Mouse (Mus musculus): ENCODE measurements around the gene Gpr176.

Gene Gpr176

DNA sequence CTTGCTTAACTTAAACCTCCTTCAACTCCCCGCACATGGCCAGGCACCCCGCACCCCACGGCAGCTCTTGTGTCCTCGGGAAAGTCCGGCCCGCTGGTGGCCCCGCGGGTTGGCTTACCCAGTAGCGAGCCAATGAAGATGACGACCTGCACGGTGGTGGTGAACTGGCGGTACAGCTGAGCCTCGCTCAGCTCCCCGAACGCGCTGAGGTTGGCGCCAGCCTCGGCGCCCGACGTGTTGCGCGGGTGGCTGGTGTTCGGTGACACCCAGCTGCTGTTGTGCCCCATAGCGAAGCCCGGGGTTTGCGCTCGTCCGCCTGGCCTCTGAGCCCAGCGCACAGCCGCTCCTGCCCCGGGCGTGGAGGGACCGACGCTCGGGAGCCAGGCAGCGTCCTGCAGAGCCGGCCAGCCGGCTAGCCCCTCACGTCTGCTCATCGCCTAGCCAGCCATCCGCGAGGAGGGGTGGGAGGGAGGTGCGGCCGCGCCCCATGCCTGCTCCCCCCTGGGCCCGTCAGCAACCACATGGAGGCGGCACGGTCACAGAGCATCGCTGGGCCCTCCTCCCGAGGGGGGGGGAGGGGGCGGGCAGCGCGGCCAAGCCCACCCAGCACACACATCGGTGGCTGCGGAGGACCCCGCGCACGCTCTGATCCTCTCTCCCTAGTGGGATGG, at the start of gene Gpr176:
TSS of gene Gpr176 (minus strand) at position 519 of the 671 bp plus-strand sequence.
- peak; percentile 59 for DNase-seq

DNA sequence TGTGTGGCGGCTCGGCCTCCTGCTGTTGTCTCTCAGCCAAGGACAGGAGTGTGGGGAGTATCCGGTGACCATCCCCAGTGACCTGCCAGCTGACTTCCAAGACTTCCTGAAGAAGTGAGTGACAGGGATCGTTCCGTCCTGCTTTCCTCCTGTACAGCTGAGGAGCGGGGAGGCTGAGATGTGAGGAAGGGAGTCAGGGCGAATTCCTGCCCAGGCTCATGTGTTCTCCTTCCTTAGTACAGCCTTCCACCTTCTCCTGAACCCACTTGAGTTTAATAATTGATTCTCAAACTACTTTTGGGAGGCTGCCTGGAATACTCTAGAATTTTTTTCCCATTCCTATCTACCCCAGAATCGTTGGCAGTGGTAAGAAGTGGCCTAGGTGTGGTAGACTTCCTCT, 49.2 kb upstream of the Gpr176 start:
- DNase-seq: no peak

DNA sequence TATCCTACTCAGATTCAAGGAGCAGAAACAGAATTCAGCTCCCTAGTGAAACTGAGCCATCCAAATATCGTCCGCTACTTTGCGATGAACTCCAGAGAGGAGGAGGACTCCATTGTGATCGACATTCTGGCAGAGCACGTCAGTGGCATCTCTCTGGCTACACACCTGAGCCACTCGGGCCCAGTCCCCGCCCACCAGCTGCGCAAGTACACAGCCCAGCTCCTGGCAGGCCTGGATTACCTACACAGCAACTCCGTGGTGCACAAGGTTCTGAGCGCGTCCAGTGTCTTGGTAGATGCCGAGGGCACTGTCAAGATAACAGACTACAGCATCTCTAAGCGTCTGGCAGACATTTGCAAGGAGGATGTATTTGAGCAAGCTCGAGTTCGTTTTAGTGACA, 48.7 kb upstream of the Gpr176 start:
- no peak for DNase-seq

DNA sequence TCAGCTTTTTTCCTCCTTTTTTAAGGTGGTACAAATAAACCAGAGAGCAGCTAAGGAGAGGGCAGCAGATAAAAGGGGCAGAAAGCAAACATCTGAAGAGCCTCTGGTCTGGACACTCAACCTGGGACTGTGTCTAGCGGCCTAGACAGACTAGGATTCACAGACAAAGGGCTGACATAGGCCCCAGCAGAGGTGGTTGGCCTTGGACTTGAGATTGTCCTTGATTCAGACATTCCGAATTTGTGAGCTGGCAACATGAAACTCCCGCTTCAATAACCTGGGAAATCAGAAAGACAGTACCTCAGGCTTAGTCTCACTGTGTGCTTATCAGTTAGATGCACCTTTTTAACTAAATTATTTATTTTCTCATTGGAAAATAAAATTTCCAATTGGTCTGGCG, 44.9 kb upstream of the Gpr176 start:
- DNase-seq: no peak

DNA sequence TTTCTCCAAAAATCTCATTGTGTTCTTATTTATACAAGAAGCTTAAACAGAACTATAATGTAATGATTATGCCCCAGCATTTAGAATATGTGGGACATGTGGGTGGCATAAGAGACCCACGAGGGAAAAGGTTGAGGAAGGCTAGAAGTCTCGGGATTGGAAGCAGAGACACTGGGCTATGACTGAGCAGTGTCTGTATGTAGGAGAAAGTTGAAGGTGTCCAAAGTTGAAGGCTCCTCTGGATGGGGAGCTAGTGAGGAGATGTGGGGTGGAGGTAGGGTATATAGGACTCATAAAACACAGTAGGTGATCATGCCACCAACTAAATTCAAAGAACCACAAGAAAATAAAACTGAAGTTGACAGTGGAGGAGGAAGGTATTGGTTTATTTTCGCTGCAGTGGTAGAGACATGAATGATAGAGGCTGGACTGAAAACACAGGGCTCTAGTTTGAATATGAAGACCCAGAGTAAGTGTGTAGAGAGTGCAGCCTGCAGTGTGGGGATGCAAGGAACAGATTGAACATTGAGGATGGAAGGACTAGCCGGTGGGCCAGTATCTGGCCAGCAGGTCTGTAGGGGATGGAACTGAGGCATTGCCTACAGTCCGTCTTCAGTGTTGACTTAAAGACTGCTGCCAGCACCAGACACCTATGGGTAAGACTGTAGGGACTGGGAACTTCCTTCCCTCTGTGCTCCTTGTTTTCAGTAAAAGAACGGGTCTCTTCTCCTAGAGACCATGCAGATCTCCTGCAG, 42.6 kb upstream of the Gpr176 start:
- DNase-seq: no peak

DNA sequence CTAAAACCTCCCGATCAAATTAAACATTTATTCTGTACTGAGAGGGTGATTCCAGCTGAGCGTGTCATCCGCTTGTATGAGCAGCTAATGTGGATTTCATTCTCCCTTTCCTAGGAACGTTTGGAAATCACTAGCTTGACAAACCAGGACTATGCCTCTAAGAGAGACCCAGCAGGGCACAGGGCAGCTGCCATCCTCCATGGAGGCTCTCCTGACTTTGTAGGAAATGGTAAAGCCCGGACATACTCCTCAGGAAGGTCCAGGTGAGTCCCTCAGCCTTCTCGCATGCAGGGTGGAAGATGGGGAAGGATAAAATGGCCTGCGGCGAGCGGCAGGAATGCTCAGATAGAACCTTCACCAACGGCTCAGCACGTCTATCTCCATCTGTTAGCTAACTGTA, 39.6 kb upstream of the Gpr176 start:
- no peak for DNase-seq

DNA sequence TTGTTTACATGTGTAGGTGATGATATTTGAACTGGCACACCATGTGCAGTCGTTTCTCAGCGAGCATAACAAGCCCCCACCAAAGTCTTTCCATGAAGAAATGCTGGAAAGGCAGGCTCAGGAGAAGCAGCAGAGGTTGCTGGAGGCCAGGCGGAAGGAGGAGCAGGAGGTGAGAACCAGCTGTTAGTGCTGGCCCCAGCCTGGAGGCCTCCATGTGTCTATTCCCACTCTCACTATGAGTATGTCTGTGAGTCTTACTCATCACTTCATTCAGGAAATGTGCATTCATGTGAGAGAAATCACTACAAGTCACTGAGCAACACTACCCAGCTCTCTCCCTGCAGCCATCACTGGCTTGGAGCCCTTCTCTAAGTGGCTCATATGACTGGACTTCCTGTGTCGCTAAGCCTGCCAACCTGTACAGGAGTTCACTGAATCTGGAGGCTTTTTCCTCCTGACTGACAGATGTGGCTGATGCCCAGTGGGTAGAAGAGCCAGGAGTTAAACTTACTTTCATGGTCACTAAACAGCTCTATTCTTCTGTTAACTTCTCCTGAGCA, 35.2 kb upstream of the Gpr176 start:
- no peak for DNase-seq

DNA sequence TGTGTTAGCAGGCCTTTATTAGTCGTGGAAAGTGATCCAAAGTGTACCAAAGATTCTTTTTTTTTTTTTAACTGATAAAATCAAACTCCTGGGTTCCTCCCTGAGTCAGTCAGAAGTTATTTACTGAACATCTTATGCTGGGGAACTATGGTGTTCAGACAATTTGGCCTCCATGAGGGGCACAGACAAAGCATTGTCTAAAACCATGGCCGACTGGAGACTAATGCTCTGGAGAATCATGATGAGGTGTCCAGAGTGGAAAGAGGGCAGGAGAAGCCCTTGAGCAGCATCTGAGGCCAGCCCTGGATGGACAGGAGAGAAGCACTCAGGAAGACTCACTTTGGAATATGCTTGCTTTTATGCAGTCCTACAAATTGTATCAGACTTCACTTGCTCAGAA, 33.6 kb upstream of the Gpr176 start:
- no peak for DNase-seq

DNA sequence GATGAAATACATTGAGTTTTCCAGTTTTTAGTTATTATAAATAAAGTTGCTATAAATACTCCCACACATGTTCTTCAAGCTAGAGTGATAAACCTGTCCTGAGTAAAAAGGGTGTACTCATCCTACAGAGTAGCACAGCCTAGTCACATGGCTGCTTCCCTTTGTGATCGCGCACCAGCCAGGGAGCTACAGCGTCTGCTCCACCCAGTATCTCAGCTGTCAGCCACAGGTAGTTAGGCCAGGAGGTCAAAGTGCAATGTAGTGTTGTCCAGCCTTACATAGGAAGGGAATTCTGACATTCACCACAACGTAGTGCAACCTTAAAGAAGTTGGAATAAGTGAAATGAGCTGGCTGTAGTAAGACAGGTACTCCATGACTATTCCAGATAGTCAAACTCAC, 32.3 kb upstream of the Gpr176 start:
- no peak for DNase-seq

DNA sequence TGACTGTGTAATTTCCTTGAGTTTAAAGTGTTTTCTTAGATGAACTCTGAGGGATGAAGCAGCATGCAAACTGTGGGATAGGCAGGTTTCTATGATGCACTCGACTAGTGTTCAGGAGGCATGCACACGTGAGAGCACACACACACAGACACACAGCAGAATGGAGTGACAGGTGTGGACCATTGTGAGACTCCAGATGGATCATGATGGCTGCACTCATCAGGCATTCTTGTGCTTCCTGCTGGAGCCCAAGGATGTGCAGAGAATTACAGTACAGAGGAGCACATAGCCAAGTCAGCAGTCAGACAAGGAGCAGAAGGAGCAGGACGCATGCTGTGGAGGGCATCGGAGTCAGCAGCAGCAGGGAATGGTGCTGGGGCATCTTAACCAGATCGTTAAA, 31.1 kb upstream of the Gpr176 start:
- DNase-seq: no peak

DNA sequence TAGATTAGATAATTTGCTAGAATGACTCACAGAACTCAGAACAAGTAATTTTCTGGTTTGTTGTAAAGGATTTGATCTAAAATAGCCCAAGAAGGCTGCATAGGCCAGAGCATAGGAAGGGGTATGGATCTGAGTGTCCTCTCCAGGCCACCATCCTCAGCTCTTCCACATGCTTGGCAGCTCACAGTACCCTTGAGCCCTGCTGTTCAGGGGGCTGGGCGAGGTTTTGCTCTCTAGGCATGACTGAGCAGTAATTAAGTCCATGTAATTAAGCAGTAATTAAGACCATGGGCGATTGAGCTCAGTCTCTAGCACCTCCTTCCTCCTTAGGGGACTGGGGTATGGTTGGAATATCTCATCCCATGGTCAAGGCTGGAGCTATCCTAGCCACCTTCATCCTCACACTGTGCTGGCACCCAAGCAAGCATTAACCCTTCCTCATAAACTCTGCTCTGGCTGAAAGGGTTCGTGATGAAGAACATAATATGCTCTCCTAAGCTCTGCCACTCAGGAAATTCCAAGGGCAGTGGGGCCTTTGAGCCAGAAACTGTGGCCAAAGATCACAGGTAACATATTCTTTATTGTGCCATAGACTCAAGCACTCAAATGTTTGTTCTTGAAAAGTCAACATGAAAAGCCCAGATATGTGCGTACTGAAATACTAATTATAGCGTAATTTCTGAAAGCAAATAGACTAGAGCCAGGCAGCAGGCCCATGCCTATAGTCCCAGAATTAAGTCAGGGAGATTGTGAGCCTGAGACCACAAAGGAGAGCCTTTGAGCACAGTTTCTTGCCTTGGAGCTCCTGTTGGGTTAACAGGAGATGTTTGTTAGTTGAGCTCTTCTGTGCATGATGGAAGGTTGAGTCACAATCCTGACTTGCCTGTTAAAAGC, 28.9 kb upstream of the Gpr176 start:
- DNase-seq: no peak

DNA sequence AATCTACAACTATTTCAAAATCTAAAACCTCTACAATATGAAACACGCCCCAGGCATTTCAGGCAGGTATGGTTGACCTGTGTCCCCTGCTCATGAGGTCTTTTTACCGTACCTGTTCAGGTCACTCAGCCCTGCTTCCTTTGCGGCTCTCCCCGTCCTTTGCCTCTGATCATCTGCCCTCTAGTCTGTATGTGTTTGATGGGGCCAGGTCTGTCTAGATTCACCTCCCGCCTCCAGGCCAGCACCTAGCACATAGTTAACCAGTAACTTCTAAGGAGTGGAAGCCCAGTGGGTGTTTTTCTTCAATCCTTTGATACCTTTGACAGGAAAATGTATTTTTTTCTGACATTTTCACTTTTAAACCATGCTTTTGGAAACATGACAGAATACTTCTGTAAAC, 26.5 kb upstream of the Gpr176 start:
- no peak for DNase-seq

DNA sequence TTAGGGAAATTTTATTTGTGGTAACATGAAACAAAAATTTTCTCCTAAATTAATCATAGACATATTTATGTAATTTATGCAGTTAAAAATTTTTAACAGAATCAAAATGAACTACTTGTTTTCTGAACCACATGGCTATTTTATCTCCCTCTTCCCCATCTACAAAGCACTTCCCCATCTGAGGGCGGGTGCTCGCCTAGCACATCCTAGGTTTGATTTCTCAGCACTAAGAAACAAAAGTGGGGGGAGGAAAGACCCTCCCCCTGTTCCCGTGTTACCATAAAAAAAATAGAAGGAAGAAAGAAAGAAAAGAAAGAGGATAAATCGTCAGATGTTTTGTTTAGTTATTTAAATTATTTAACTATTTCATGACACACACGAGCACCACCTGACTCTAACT, 18.0 kb upstream of the Gpr176 start:
- no peak for DNase-seq

DNA sequence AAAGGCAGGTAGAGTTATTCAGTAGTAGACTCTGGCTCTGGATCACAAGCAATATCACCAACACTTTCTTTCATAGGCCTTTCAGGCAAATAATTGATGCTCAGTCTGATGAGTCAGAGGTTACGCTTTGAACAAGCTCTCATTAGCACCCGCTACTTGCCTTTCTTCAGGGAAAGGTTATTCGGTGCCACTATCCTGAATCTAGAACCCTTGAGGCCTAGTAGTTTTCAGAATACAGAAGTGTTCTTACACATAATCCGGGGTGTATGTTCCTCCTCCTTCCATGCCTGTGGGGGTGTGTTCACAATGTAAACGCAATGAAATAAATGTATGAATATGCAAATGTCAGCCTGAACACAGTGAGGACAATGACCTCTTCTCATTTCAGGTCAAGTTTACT, 16.9 kb upstream of the Gpr176 start:
- DNase-seq: no peak

DNA sequence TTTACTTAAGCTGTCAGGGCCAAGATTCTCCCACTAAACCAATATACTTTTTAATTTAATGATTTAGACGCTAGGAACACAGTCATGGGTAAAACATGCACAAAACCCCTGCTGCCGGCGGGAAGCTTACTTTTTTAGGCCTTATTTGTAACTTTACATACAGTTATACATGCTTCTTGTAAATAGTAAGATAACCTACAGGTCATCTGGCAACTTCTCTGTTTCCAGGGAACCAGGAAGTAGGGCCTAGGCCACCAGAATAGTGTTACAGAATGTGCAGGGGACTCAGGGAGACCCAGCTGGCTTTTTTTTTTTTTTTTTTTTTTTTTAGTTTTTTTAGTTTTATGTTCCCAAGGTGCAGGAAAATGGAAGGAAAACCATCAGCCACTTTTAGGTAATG, 16.4 kb upstream of the Gpr176 start:
- no peak for DNase-seq

DNA sequence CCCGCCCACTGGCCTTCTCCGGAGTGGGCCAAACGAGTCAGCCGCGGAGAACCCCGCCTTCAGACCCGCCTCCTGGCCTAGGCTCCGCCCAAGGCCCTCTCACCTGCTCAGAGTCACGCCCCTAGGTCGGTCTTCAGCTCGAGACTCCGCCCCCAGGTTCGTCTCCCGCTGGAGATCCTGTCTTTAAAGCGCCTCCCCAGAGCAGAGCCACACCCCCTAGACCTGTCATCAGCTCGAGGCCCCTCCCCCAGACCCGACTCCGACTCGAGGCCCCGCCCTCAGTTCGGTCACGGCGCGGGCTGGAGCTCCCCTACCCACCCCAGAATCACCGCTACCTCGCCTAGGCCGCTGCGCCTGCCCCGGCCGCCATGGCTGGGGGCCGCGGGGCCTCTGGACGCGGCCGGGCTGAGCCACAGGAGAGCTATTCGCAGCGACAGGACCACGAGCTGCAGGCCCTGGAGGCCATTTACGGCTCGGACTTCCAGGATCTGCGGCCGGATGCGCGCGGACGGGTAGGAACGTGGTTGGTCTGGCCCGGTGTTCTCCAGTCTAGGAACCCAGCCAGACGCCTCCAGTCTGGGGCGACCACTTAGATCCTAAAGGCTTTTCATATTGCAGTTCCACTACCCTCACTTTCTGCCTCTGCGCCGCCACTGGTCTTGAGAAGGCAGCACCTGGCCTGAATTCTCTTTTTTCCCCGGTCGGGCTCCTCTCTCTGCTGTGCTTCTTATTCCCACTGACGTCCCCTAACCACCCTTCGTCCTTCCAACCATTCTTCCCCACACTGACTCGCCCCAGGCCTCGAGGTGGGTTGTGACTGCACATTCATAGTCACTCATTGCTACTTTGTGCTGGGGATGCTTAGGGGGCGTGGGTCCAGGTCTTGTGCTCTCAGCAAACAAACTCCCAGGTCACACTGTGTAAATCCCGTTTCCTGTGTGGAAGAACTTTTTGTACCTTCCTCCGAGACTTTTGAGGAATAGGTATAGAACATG, 15.4 kb upstream of the Gpr176 start, which contains the start of gene Eif2ak4:
TSS of gene Eif2ak4 (plus strand) at position 278 of the 995 bp plus-strand sequence.
- DNase-seq: peak; percentile 99

DNA sequence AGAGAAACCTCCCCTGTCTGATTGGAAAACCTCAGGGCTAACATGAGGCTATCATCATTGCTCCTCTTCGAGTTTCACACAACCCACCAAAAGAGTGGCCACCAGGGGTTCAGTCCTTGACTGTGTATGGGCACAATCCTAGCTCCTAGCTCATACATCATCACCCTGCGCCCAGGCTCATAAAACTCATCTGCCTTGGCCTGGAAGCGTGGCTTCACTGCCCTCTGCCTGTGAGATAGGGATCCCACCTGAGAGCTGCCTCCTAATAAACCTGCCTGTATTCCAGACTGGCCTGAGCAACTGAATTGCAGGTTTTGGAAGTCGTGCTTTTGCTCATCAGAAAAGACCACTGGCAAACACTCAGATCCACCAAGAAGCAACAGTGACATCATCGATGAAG, 10.2 kb upstream of the Gpr176 start:
- no peak for DNase-seq

DNA sequence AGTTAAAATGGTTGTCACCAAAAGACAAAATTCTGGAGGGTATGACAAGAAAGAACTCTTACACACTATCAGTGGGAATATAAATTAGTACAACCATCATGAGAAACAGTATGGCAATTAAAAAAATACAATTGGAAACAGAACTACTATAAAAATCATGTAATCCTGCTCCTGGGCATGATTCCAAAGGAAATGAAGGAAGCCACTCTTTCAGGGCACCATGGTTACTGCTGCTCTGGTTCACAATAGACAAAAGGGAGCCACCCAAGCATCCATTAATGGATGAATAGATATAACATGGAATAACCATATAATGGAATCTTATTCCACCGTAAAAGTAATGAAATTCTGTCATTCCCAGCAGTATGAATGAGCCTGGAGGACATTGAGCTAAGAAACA, 6.5 kb upstream of the Gpr176 start:
- no peak for DNase-seq

DNA sequence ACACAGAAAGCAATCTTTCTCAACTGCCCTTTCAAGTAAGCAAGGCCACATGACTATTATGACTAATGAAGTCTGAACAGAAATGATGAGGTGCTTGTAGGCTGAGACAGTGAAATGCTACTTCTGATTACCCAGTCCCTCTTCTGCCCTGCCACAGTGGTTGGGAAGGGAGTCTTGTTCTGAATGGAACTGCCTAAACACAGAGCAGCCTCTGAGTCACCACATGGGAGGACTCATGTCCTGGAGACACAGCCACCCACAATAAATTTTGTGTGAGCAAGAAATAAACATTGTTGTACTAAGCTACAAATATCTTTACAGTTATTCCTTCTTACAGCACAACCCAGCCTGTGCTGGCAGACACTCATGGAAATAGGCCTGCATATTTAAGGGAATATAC, 2.7 kb upstream of the Gpr176 start:
- peak; percentile 29 for DNase-seq

DNA sequence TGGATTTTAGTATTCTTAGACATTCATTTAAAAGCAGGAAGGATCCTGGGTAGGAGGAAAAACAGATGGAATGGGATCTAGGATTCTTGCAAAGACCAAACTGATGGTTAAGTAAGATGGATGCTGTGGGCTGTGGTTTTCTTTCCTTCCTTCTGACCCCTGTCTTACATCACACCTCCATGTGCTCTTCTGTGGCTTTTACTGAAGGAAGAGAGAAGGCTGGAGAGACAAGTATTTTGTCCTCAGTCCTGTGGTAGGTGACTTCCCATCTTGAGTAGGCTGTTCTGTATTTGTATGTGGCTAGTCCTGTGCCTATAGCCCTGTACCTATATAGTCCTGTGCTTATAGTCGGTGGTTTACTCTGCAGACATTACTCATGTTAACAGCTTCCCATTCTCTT, 2.3 kb upstream of the Gpr176 start:
- no peak for DNase-seq

DNA sequence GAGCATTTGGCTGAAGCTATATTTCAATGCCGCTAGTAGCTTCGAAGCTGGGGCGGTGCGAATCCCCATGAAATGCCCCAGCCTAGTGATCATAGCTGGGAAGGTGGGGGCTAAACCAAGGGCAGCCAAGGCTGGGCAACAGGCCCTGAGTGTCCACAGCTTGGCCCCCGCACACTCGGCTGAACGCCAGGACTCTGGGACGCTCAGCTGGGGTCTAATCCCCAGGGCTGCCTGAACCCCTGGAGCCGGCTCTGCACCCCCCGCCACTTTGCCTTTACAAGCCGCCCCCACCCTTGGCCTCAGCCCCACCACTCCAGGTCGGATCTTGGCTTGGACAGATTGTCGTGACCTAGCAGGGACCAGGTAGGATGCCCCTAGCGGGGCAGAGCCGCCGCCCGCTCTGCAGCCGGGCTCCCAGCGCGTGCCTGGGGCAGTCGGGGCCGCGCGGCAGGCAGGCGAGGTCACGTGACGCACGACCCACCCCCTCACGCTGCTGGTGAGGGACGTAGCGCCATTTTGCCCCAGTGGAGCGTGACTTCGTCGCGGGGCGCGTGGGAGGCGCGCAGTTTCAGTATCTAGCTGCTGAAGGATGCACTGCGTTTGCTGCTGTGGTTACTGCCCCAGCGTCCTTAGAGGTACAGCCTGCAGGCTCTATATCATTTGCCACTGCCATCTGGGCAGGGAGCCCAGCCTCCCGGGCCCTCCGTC, 507 bp upstream of the Gpr176 start:
- DNase-seq: peak; percentile 88

DNA sequence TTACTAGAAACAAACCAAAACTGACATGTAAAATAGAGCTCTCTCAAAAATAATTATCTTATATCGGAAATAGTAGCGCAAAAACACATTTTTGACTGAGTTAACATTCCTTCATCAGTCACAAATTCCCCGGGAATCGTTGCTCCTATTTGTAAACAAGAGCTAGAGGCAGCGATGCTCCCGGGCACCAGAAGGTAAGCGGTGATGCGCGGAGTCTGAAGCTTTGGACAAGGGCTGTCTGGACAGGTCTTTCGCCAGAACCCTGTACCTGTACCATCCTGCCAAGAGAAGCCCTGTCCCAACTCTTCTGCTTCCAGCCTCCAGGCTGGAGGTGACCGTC, 688 bp downstream of the Gpr176 start:
- DNase-seq: no peak

Data from right cerebral cortex, postnatal 25 days (tissue).